Mouse (Mus musculus): ENCODE data around the gene Cdk14. TPM values are rescaled to one million over a fixed set of nuclear protein-coding genes. Genes with fewer than 3 reads are reported as not detected.

Gene Cdk14
- polyA plus RNA-seq, 2 experiments = 14.5 to 27.6 TPM

- no peak overlapping the region for H3K4me2 ChIP-seq (replicated peaks; ENCODE audit: low read depth, low read length, severe bottlenecking)
- no peaks in the 10 kb centered on the region for H3K27me3 ChIP-seq (ENCODE audit: control insufficient read depth, insufficient read depth, low read length)
- H3K9me3 ChIP-seq (ENCODE audit: control insufficient read depth, low read length) = no peaks in the 10 kb centered on the region
- no peak overlapping the region for H3K27ac ChIP-seq (replicated peaks; ENCODE audit: low read depth, low read length)
- no peak for TF ChIP-seq POLR2A (IDR thresholded peaks at IDR 0.05; ENCODE audit: borderline replicate concordance, extremely low read depth, insufficient read depth, insufficient read length)
- ATAC-seq (ENCODE audit: low FRiP score, low read depth) (no peak), DNase-seq (ENCODE audit: low spot score) (no peak)
- H3K4me1 ChIP-seq (ENCODE audit: control insufficient read depth, insufficient read depth, low read length) = no peaks in the 10 kb centered on the region
- peaks cover under 1% of the 10 kb centered on the region; the same call in 1 of the 2 replicates for H3K36me3 ChIP-seq (ENCODE audit: control insufficient read depth, insufficient read depth, low read length)
- WGBS = 91% methylated on average over 3 of the region's 3 CpGs
- no peak overlapping the region for H3K9ac ChIP-seq (ENCODE audit: low read depth, low read length, severe bottlenecking)
- no peak overlapping the region for H3K4me3 ChIP-seq (replicated peaks; ENCODE audit: low read length)
These were observed 166.9 kb downstream of the Cdk14 start for GRCm38 (mm10) chr5:5253177-5253576.

- Histone ChIP-seq H3K9ac (ENCODE audit: low read depth, low read length, severe bottlenecking) (no peak overlapping the region), H3K27me3 (ENCODE audit: control insufficient read depth, insufficient read depth, low read length) (no peaks in the 10 kb centered on the region), H3K4me2 (replicated peaks; ENCODE audit: low read depth, low read length, severe bottlenecking) (no peak overlapping the region), H3K27ac (replicated peaks; ENCODE audit: low read depth, low read length) (no peak overlapping the region), H3K36me3 (ENCODE audit: control insufficient read depth, insufficient read depth, low read length) (peaks cover 4% of the 10 kb centered on the region), H3K9me3 (ENCODE audit: control insufficient read depth, low read length) (no peaks in the 10 kb centered on the region), H3K4me3 (replicated peaks; ENCODE audit: low read length) (no peak overlapping the region), H3K4me1 (ENCODE audit: control insufficient read depth, insufficient read depth, low read length) (no peaks in the 10 kb centered on the region)
- ATAC-seq (ENCODE audit: low FRiP score, low read depth) (no peak), DNase-seq (ENCODE audit: low spot score) (no peak)
- 92% methylated on average over 6 of the region's 6 CpGs for WGBS
- no peak for TF ChIP-seq POLR2A (IDR thresholded peaks at IDR 0.05; ENCODE audit: borderline replicate concordance, extremely low read depth, insufficient read depth, insufficient read length)
These were observed 172.4 kb downstream of the Cdk14 start for GRCm38 (mm10) chr5:5247671-5248070.

DNA sequence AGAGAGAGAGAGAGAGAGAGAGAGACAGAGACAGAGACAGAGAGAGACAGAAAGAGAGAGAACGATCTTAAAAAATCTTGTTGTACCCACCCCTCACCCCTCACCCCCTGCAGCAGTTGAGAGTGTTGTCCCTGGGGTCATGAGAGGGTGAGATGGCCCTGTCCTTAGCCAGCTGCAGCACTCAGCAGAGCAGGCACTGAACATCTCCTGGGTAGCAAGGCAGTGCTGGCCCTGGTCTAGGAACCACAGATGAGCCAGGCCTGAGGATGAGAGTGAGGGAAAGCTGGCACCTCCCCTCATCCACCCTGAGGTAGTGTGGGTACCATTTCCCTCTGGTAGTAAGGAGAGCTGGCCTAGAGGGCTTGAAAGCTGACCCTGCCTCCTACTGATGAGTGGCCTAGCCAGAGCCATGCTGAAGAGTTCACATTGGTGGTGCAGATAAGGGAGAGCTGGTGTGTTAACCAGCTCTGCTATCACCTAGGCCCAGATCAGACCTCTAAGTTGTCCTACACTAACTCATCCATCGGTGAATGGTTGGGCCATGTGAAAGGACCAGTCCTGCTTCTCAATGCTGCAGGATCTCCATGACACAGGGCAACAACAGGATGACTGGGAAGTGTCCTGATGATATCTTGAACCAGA lies 173.5 kb downstream of the Cdk14 start:
- no peak for TF ChIP-seq POLR2A (IDR thresholded peaks at IDR 0.05; ENCODE audit: borderline replicate concordance, extremely low read depth, insufficient read depth, insufficient read length)
- no peak overlapping the region for H3K4me2 ChIP-seq (replicated peaks; ENCODE audit: low read depth, low read length, severe bottlenecking)
- ATAC-seq (ENCODE audit: low FRiP score, low read depth) = no peak
- H3K4me3 ChIP-seq (replicated peaks; ENCODE audit: low read length) = no peak overlapping the region
- no peak overlapping the region for H3K9ac ChIP-seq (ENCODE audit: low read depth, low read length, severe bottlenecking)
- DNase-seq (ENCODE audit: low spot score) = no peak
- no peak overlapping the region for H3K27ac ChIP-seq (replicated peaks; ENCODE audit: low read depth, low read length)
- H3K9me3 ChIP-seq (ENCODE audit: control insufficient read depth, low read length) = no peaks in the 10 kb centered on the region
- H3K27me3 ChIP-seq (ENCODE audit: control insufficient read depth, insufficient read depth, low read length) = no peaks in the 10 kb centered on the region
- H3K36me3 ChIP-seq (ENCODE audit: control insufficient read depth, insufficient read depth, low read length) = peaks cover 4% of the 10 kb centered on the region
- WGBS = 91% methylated on average over 2 of the region's 2 CpGs
- H3K4me1 ChIP-seq (ENCODE audit: control insufficient read depth, insufficient read depth, low read length) = no peaks in the 10 kb centered on the region

- ATAC-seq (ENCODE audit: low FRiP score, low read depth) (no peak), DNase-seq (ENCODE audit: low spot score) (no peak)
- Histone ChIP-seq H3K27me3 (ENCODE audit: control insufficient read depth, insufficient read depth, low read length) (no peaks in the 10 kb centered on the region), H3K4me2 (replicated peaks; ENCODE audit: low read depth, low read length, severe bottlenecking) (no peak overlapping the region), H3K36me3 (ENCODE audit: control insufficient read depth, insufficient read depth, low read length) (peaks cover 4% of the 10 kb centered on the region), H3K4me1 (ENCODE audit: control insufficient read depth, insufficient read depth, low read length) (no peaks in the 10 kb centered on the region), H3K27ac (replicated peaks; ENCODE audit: low read depth, low read length) (no peak overlapping the region), H3K9me3 (ENCODE audit: control insufficient read depth, low read length) (no peaks in the 10 kb centered on the region), H3K9ac (ENCODE audit: low read depth, low read length, severe bottlenecking) (no peak overlapping the region), H3K4me3 (replicated peaks; ENCODE audit: low read length) (no peak overlapping the region)
- TF ChIP-seq POLR2A (IDR thresholded peaks at IDR 0.05; ENCODE audit: borderline replicate concordance, extremely low read depth, insufficient read depth, insufficient read length) = no peak
- WGBS = 90% methylated on average over 7 of the region's 7 CpGs
These were observed 174.9 kb downstream of the Cdk14 start for GRCm38 (mm10) chr5:5245182-5245581.

GRCm38 (mm10) chr5:5243648-5244047 lies 176.5 kb downstream of the Cdk14 start:
- H3K36me3 ChIP-seq (ENCODE audit: control insufficient read depth, insufficient read depth, low read length) = peaks cover 4% of the 10 kb centered on the region
- no peak overlapping the region for H3K27ac ChIP-seq (replicated peaks; ENCODE audit: low read depth, low read length)
- no peak overlapping the region for H3K4me3 ChIP-seq (replicated peaks; ENCODE audit: low read length)
- no peaks in the 10 kb centered on the region for H3K27me3 ChIP-seq (ENCODE audit: control insufficient read depth, insufficient read depth, low read length)
- H3K4me2 ChIP-seq (replicated peaks; ENCODE audit: low read depth, low read length, severe bottlenecking) = no peak overlapping the region
- no peak for TF ChIP-seq POLR2A (IDR thresholded peaks at IDR 0.05; ENCODE audit: borderline replicate concordance, extremely low read depth, insufficient read depth, insufficient read length)
- no peak overlapping the region for H3K9ac ChIP-seq (ENCODE audit: low read depth, low read length, severe bottlenecking)
- no peaks in the 10 kb centered on the region for H3K4me1 ChIP-seq (ENCODE audit: control insufficient read depth, insufficient read depth, low read length)
- ATAC-seq (ENCODE audit: low FRiP score, low read depth) (no peak), DNase-seq (ENCODE audit: low spot score) (no peak)
- H3K9me3 ChIP-seq (ENCODE audit: control insufficient read depth, low read length) = no peaks in the 10 kb centered on the region

Measured in limb, embryonic 14.5 days (tissue).